Mouse (Mus musculus): ENCODE data around the gene Fntb. TPM values are rescaled to one million over a fixed set of nuclear protein-coding genes. Genes with fewer than 3 reads are reported as not detected.
A peak's percentile ranks its signal among the peaks of the same experiment; 100 is the strongest.
"Not testable (repeated sequence)": the region's sequence is repeated elsewhere in the genome, so short reads cannot be mapped to it uniquely, and the experiment has no call there.

Fntb gene
- polyA plus RNA-seq, 1 experiment from 2014 or later: 39.2 TPM

GRCm38 (mm10) chr12:76776898-76777297 lies 11.5 kb downstream of the Fntb start:
- Histone ChIP-seq H3K27me3 (ENCODE audit: insufficient read depth, poor library complexity, severe bottlenecking) (no peaks in the 10 kb centered on the region), H3K9me3 (no peaks in the 10 kb centered on the region), H3K27ac (no peak overlapping the region), H3K36me3 (peaks cover 7% of the 10 kb centered on the region), H3K4me1 (peaks cover 18% of the 10 kb centered on the region), H3K4me3 (no peak overlapping the region)
- 41% methylated on average over 5 of the region's 5 CpGs for WGBS
- DNase-seq (ENCODE audit: low spot score): no peak

- Histone ChIP-seq H3K27me3 (ENCODE audit: insufficient read depth, poor library complexity, severe bottlenecking) (no peaks in the 10 kb centered on the region), H3K9me3 (no peaks in the 10 kb centered on the region), H3K4me3 (no peak overlapping the region), H3K36me3 (peaks cover 7% of the 10 kb centered on the region), H3K27ac (no peak overlapping the region), H3K4me1 (peaks cover 23% of the 10 kb centered on the region)
- DNase-seq (ENCODE audit: low spot score): no peak
These were observed 12.5 kb downstream of the Fntb start for GRCm38 (mm10) chr12:76777845-76778244.

- peaks cover 7% of the 10 kb centered on the region for H3K36me3 ChIP-seq
- WGBS: 82% methylated on average over 10 of the region's 10 CpGs
- H3K4me3 ChIP-seq: no peak overlapping the region
- no peaks in the 10 kb centered on the region for H3K27me3 ChIP-seq (ENCODE audit: insufficient read depth, poor library complexity, severe bottlenecking)
- no peak overlapping the region for H3K27ac ChIP-seq
- peaks cover 23% of the 10 kb centered on the region for H3K4me1 ChIP-seq
- DNase-seq (ENCODE audit: low spot score): no peak
- H3K9me3 ChIP-seq: no peaks in the 10 kb centered on the region
These were observed 13.1 kb downstream of the Fntb start for GRCm38 (mm10) chr12:76778305-76779083.

GRCm38 (mm10) chr12:76779951-76780350 lies 14.6 kb downstream of the Fntb start:
- H3K27ac ChIP-seq: no peak overlapping the region
- DNase-seq (ENCODE audit: low spot score): no peak
- H3K4me1 ChIP-seq: peaks cover 32% of the 10 kb centered on the region
- peaks cover 7% of the 10 kb centered on the region for H3K36me3 ChIP-seq
- H3K27me3 ChIP-seq (ENCODE audit: insufficient read depth, poor library complexity, severe bottlenecking): no peaks in the 10 kb centered on the region
- no peaks in the 10 kb centered on the region for H3K9me3 ChIP-seq
- H3K4me3 ChIP-seq: no peak overlapping the region
- WGBS: 85% methylated on average over 5 of the region's 5 CpGs

GRCm38 (mm10) chr12:76780639-76781468 lies 15.5 kb downstream of the Fntb start:
- no peaks in the 10 kb centered on the region for H3K27me3 ChIP-seq (ENCODE audit: insufficient read depth, poor library complexity, severe bottlenecking)
- H3K4me1 ChIP-seq: peaks cover 28% of the 10 kb centered on the region
- 73% methylated on average over 12 of the region's 12 CpGs for WGBS
- DNase-seq (ENCODE audit: low spot score): no peak
- H3K36me3 ChIP-seq: peaks cover 7% of the 10 kb centered on the region
- H3K9me3 ChIP-seq: no peaks in the 10 kb centered on the region
- H3K4me3 ChIP-seq: no peak overlapping the region
- H3K27ac ChIP-seq: peak overlapping the region; percentile 73

GRCm38 (mm10) chr12:76784056-76784619 lies 18.7 kb downstream of the Fntb start:
- Histone ChIP-seq H3K27ac (peak overlapping the region; percentile 71), H3K27me3 (ENCODE audit: insufficient read depth, poor library complexity, severe bottlenecking) (no peaks in the 10 kb centered on the region), H3K4me3 (no peak overlapping the region), H3K4me1 (peaks cover 28% of the 10 kb centered on the region), H3K9me3 (no peaks in the 10 kb centered on the region), H3K36me3 (0 out of 2 replicates have a peak, but pooled peaks cover 2% of the 10 kb centered on the region)
- 44% methylated on average over 10 of the region's 10 CpGs for WGBS
- DNase-seq (ENCODE audit: low spot score): no peak

- Histone ChIP-seq H3K27ac (peak overlapping the region; percentile 83), H3K4me3 (no peak overlapping the region), H3K4me1 (peaks cover 18% of the 10 kb centered on the region), H3K9me3 (no peaks in the 10 kb centered on the region), H3K36me3 (no peaks in the 10 kb centered on the region), H3K27me3 (ENCODE audit: insufficient read depth, poor library complexity, severe bottlenecking) (no peaks in the 10 kb centered on the region)
- 14% methylated on average over 8 of the region's 8 CpGs for WGBS
- no peak for DNase-seq (ENCODE audit: low spot score)
These were observed 25.2 kb downstream of the Fntb start for GRCm38 (mm10) chr12:76790446-76791084.

GRCm38 (mm10) chr12:76792540-76792939 lies 27.2 kb downstream of the Fntb start:
- H3K27ac ChIP-seq; H3K4me3 ChIP-seq; H3K27me3 ChIP-seq (ENCODE audit: insufficient read depth, poor library complexity, severe bottlenecking); H3K9me3 ChIP-seq; H3K36me3 ChIP-seq; DNase-seq (ENCODE audit: low spot score): not testable (repeated sequence)
- H3K4me1 ChIP-seq: peaks cover 18% of the 10 kb centered on the region
- 45% methylated on average over 14 of the region's 14 CpGs for WGBS

- H3K36me3 ChIP-seq: no peaks in the 10 kb centered on the region
- no peak within 1 kb of the TSS for H3K27ac ChIP-seq
- peaks cover 20% of the 10 kb centered on the region for H3K27me3 ChIP-seq (ENCODE audit: insufficient read depth, poor library complexity, severe bottlenecking)
- WGBS: 81% methylated on average over 5 of the region's 5 CpGs
- peaks cover 27% of the 10 kb centered on the region for H3K4me1 ChIP-seq
- no peak for DNase-seq (ENCODE audit: low spot score)
- H3K9me3 ChIP-seq: no peaks in the 10 kb centered on the region
- no peak within 1 kb of the TSS for H3K4me3 ChIP-seq
These were observed 30.0 kb downstream of the Fntb start, which contains the start of gene Gpx2 for GRCm38 (mm10) chr12:76795350-76795749. Gene Gpx2 (minus strand): TSS chr12:76795554.

- peaks cover 15% of the 10 kb centered on the region; the same call in 1 of the 2 replicates for H3K4me1 ChIP-seq
- 65% methylated on average over 7 of the region's 7 CpGs for WGBS
These were observed 31.6 kb downstream of the Fntb start for GRCm38 (mm10) chr12:76796938-76797539.

GRCm38 (mm10) chr12:76798008-76798720 lies 32.8 kb downstream of the Fntb start:
- Histone ChIP-seq H3K4me3 (no peak overlapping the region), H3K27me3 (ENCODE audit: insufficient read depth, poor library complexity, severe bottlenecking) (peaks cover 30% of the 10 kb centered on the region), H3K27ac (no peak overlapping the region), H3K9me3 (no peaks in the 10 kb centered on the region), H3K36me3 (no peaks in the 10 kb centered on the region), H3K4me1 (peaks cover 18% of the 10 kb centered on the region)
- WGBS: 74% methylated on average over 5 of the region's 5 CpGs
- no peak for DNase-seq (ENCODE audit: low spot score)

More at GRCm38 (mm10) chr12:76796938-76797539, 31.6 kb downstream of the Fntb start:
- DNase-seq (ENCODE audit: low spot score): no peak
- H3K9me3 ChIP-seq: no peaks in the 10 kb centered on the region
- H3K27me3 ChIP-seq (ENCODE audit: insufficient read depth, poor library complexity, severe bottlenecking): peaks cover 30% of the 10 kb centered on the region
- H3K4me3 ChIP-seq: no peak overlapping the region
- H3K27ac ChIP-seq: no peak overlapping the region
- no peaks in the 10 kb centered on the region for H3K36me3 ChIP-seq

GRCm38 (mm10) chr12:76803028-76803427 lies 37.6 kb downstream of the Fntb start:
- Histone ChIP-seq H3K27me3 (ENCODE audit: insufficient read depth, poor library complexity, severe bottlenecking) (peaks cover 40% of the 10 kb centered on the region), H3K9me3 (no peaks in the 10 kb centered on the region), H3K36me3 (no peaks in the 10 kb centered on the region), H3K4me1 (peaks cover 25% of the 10 kb centered on the region), H3K4me3 (no peak overlapping the region), H3K27ac (0 out of 2 replicates have a peak overlapping the region, but pooled peaks have one; percentile 4)
- 66% methylated on average over 10 of the region's 10 CpGs for WGBS
- DNase-seq (ENCODE audit: low spot score): no peak

Measured in heart, embryonic 10.5 days (tissue).